Mouse (Mus musculus) thymus, postnatal 0 days (tissue): ENCODE data around the gene Eif4g3. TPM values are rescaled to one million over a fixed set of nuclear protein-coding genes. Genes with fewer than 3 reads are reported as not detected.

Experiments used
- DNase-seq: peaks from one replicate; pipeline ENCODE4 v3.0.0-alpha.2; 2015; ENCODE audit warnings: low spot score
- polyA plus RNA-seq: library from polyadenylated mRNA; unstranded; fragments of >200 nt; fragmentation: Nextera tagmentation; extraction: Ambion mirVana; gene quantifications from 2 replicates; pipeline ENCODE4 v1.2.1, GENCODE M21; 2015

Eif4g3 gene
- polyA plus RNA-seq, 1 experiment from 2014 or later: 20.8 TPM

- no peak for DNase-seq
Measured at GRCm38 (mm10) chr4:137989426-137989825, 3.4 kb upstream of the Eif4g3 start.

- no peak for DNase-seq
Measured at GRCm38 (mm10) chr4:137990433-137990832, 2.4 kb upstream of the Eif4g3 start.

GRCm38 (mm10) chr4:137991240-137991639 is 1.6 kb upstream of the Eif4g3 start:
- no peak for DNase-seq

GRCm38 (mm10) chr4:137993291-137993758 is 503 bp downstream of the Eif4g3 start:
- DNase-seq: peak; percentile 96

GRCm38 (mm10) chr4:137993821-137994561 is 1.2 kb downstream of the Eif4g3 start:
- peak; percentile 44 for DNase-seq

- peak; percentile 26 for DNase-seq
Measured at GRCm38 (mm10) chr4:137994562-137995336, 1.9 kb downstream of the Eif4g3 start.

- no peak for DNase-seq
Measured at GRCm38 (mm10) chr4:137995399-137995798, 2.6 kb downstream of the Eif4g3 start.

- DNase-seq: no peak
Measured at GRCm38 (mm10) chr4:137998232-137998631, 5.4 kb downstream of the Eif4g3 start.

GRCm38 (mm10) chr4:138000682-138001081 is 7.9 kb downstream of the Eif4g3 start:
- DNase-seq: no peak

- no peak for DNase-seq
Measured at GRCm38 (mm10) chr4:138003909-138004610, 11.2 kb downstream of the Eif4g3 start.

- DNase-seq: no peak
Measured at GRCm38 (mm10) chr4:138005781-138006180, 13.0 kb downstream of the Eif4g3 start.

GRCm38 (mm10) chr4:138006951-138007613 is 14.3 kb downstream of the Eif4g3 start:
- DNase-seq: no peak

GRCm38 (mm10) chr4:138008646-138009045 is 15.8 kb downstream of the Eif4g3 start:
- DNase-seq: no peak

- no peak for DNase-seq
Measured at GRCm38 (mm10) chr4:138009786-138010502, 17.1 kb downstream of the Eif4g3 start.

GRCm38 (mm10) chr4:138013723-138014479 is 21.1 kb downstream of the Eif4g3 start:
- no peak for DNase-seq

GRCm38 (mm10) chr4:138015966-138016365 is 23.1 kb downstream of the Eif4g3 start:
- DNase-seq: no peak

- no peak for DNase-seq
Measured at GRCm38 (mm10) chr4:138017085-138017637, 24.3 kb downstream of the Eif4g3 start.

- DNase-seq: no peak
Measured at GRCm38 (mm10) chr4:138018011-138018410, 25.2 kb downstream of the Eif4g3 start.

GRCm38 (mm10) chr4:138020231-138020630 is 27.4 kb downstream of the Eif4g3 start:
- no peak for DNase-seq

- DNase-seq: no peak
Measured at GRCm38 (mm10) chr4:138021651-138022050, 28.8 kb downstream of the Eif4g3 start.
